Mouse (Mus musculus): ENCODE measurements at regions not wholly inside any gene's neighbourhood (a gene's known extent, or its start where the extent isn't known, plus 50 kb on each side); places are given as distances from the start of the nearest gene placed in this dataset.

DNA sequence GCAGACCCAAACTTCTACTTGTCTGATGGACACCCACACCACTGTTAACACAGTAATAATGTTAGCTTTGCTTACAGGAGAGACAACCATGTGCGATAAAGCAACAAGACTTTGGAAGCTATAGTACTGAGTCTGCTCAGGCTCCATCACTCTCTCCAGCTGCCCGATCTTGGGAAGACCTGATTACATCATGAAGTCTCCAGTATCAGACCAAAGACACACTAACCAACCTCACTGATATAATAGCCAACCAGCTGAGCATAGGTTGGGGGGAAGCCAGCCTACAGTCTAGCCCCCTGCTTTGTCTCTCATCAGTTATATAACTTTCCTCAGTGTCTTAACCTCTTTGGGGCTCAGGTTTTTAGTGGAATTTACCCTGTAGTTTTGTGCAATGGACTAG, 51.9 kb upstream of the Cdyl start:
- TF ChIP-seq POLR2A (IDR thresholded peaks at IDR 0.05; ENCODE audit: low read depth, low read length) = no peak
- TF ChIP-seq CTCF (IDR thresholded peaks at IDR 0.05; ENCODE audit: extremely low read depth, insufficient read depth, insufficient read length, insufficient replicate concordance) = no peak

Measured in spleen, adult 2 months (tissue).